Mouse (Mus musculus): ENCODE results near the gene Klrg1.

DNA sequence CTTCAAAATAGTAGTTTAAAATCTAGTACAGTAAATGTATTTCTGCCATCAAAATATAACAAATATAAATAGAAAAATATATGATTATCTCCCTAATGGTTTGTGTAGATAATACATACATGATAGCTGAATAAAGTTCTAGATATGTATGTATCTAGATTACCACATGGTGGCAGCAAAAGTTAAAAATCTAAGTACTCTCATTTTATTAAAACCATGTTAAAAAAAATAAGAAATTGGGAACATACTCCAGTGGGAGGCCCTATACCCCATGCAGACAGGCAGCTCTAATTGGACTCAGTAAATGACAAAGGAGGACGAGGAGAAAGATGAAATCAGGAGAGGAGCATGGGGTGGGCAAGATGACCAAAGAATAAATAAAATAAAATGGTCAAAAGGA, 30.5 kb downstream of the Klrg1 start:
- TF ChIP-seq POLR2A (IDR thresholded peaks at IDR 0.05; ENCODE audit: low read depth, low read length) = no peak
- no peak for TF ChIP-seq CTCF (IDR thresholded peaks at IDR 0.05; ENCODE audit: extremely low read depth, insufficient read length, insufficient replicate concordance, low read depth, low read length)

Measured in small intestine, adult 2 months (tissue).